Mouse (Mus musculus): ENCODE measurements around the gene Zbtb17.

DNA sequence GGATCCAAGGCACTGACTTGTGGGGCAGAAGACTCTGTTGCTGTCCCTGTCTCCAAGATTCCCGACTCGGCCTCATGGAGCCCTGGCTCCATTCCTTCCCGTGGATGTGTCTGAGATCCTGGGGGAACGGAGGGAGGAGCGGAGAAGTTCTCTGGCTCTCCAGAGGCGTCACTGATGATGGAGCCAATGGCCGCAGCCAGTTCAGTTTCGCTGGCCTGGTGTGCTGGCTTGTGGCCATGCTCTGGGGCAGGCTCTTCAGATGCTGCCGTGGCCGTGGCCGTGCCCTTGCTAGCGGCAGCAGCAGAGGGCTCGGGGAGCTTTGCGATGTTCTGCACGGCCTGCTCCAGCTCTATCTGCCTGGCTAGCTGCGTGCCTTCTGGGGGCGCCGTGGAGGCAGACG lies 30.0 kb downstream of the Zbtb17 start:
- TF ChIP-seq CTCF (IDR thresholded peaks at IDR 0.05; ENCODE audit: control insufficient read depth, insufficient read depth, low read length) (no peak), POLR2A (IDR thresholded peaks at IDR 0.05; ENCODE audit: borderline replicate concordance, control insufficient read depth, low read depth, low read length) (no peak)
